Mouse (Mus musculus) telencephalon, adult 2 months (tissue): ENCODE measurements at regions not wholly inside any gene's neighbourhood (a gene's known extent, or its start where the extent isn't known, plus 50 kb on each side); places are given as distances from the start of the nearest gene placed in this dataset.

Experiments used
- DNase-seq: peaks from one replicate; pipeline ENCODE4 v3.0.0-alpha.2; 2011; ENCODE audit warnings: low read depth, low spot score

DNA sequence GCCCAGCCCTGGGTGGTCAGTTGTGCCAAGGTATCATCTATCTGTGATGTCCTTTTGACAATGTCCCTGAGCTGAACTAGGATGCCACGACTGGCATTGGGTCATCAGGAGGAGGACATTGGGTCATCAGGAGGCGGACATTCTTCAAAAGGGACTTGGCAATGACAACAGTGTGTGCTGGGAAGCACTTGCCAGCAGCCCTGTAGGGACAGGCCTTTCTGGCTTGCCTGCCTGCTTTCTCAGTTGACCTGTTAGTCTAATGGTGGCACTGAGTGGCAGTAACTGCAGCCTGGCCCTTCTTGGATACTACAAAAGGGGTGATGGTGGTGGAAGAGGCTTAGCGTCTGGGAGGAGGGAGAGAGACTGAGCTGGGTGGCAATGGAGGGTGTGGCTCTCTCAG lies 137.2 kb upstream of the Prox1 start:
- no peak for DNase-seq

DNA sequence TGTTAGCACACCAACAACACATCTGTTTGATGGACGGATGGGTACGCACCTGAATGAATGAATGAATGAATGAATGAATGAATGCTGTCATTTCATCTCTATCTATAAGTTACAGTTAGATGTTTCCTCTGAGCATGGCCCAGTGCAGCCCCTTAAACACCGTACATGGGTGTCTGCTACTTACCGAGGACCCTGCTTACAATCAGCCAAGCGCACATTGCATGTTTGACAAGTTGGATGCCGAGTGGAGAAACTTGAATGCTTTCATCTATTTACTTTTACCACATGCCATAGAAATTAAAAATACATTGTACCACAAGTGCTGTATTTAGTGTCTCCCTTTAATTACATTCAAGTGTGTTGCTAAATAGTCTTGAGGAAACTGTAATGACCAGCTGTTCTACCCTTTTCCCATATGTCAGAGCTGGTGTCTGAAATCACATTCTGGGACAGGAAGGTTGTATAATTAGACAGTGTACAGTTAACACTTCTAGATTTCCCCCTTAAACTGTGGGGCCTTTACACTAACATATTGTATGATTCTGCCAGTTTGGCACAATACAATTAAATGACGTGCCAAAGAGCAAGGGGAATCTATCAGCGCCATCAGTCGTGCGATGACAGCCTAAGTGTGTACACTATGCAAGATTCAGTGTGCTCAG lies 127.3 kb upstream of the Prox1 start:
- peak; percentile 27 for DNase-seq

DNA sequence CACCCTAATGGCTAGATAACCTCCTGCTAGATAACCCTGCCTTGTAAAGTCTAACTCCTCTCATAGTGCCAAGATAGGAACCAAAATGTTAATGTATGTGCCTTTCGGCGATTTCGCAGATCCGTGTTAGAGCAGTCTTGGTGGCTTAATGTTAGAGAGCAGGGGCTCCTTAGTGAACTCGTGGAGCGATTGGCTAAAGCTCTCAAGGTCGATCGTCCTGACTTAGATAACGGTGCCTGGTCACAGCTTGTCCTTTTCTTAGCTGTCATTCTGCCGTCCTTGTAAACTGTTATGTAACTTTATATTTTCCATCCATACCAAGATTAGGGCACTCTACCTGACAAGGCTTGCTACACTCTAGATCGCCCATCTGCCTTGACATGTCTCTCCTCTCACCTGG lies 119.5 kb upstream of the Prox1 start:
- no peak for DNase-seq

DNA sequence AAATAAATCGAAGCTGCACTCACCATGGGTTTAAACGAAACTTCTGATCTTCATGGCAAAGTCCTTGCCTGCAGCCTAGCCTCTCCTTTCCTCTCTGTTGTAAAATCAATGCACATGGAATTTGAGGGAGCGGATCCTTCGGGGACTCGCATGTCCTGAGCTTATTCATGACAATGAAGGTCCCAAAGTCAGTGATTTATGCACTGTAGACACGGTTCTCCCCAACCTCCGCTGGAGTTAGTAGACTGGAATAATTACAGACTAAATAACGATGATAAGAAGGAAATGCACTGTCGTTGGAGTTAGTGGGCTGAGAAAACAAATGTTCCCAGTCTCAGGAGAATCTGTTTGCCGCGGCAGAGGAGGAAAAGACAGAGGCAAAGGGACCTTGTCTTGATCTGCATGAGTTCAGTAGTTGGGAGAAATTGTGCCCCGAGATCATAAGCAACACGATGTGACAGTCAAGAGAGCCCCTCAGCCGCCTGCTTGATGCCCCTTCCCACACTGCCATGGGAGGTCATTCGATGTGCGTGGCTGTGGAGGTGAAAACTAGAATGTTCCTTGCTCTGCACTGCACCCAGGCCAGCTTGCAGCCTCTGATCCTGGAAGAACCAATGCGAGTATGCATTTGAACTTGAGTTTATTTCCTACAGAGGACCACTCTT lies 116.1 kb upstream of the Prox1 start:
- no peak for DNase-seq

DNA sequence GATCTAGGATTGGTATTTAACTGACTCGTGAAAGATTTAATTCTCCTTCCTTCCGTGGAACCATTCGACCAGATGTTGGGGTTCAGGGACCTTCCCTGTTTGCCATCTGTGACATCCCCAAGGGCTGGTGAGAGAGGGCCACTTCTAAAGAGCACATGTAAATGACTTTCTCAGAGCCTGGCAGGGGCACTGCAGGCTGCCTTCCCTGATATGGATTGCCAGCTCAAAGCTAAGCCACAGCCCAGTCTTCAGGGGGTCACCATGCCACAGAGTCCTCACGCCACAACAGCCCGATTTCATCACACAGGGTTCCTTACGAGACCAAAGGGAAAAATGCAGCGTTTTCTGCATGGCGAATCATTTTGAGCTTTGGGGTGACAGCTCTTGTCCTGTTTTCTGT lies 115.1 kb upstream of the Prox1 start:
- DNase-seq: no peak

DNA sequence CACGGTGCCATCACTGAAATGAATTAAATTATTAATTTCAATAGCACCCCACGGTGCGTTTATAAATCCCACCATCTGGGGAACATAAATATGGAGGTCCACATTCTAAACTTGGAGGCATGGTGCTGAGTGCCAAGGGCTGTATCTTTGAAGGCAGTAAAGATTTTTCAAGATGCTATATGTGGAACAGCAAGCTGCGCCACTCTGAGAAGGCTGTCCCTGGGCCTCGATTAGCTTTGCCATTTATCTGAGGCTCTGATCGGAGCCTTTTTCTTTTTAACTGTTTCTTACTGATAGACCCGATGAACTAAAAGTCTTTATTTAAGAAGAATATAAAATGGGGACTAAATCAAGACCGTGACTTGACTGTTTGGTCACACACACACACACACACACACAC lies 114.5 kb upstream of the Prox1 start:
- no peak for DNase-seq

DNA sequence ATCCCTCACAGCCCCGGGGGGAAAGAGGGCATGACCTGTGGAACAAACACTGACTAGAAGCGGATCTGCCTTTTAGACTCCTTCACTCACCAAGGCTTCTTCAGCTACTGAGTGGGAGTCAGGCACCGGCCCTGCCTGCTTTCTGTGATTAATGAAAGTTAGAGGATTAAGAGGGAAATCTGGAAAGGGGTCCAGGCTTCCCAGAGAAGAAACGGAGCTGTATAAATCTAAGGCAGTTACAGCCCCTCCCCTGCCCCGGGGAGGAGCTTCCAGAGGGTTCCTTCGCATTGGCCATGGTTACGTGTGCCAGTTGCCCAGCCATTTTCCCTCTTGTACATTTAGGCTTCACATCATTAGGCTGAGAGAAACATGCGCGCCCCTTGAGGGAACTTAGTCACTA lies 113.6 kb upstream of the Prox1 start:
- DNase-seq: no peak

DNA sequence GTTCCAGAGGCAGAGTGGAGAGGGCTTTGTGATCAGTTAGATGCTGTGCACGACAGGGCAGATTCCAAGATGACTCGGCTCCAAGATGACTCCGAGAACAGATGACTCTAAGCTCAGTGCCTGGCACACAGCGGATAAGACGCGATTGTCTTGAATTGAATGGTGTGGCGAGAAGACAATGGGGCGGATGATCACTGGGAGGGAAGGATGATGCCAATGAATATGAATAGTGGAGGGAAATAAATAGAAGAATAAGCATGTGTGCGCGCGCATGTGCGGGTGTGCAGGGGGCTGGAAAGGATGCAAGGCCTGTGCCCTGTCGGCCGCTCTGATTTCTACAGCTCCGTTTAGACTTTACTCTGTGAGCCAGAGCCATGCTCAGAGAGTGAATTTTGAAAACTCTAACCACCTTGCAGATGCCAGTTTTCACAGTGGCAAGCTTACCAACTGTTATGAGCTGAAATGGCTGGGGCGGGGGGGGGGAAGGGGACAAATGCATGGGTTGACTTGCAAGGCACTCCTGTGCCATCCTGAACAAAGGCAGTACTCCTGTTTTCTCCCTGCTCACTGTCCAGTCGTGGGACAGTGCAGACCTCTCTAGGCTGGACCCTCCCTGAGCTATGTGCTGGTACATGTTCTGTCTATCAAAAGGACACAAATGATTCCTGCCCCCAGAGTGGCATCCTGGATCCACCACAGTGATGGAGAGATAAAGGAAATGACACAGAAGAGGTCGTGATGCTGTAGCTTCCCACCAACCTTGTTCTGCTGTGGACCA lies 109.8 kb upstream of the Prox1 start:
- DNase-seq: peak; percentile 79

DNA sequence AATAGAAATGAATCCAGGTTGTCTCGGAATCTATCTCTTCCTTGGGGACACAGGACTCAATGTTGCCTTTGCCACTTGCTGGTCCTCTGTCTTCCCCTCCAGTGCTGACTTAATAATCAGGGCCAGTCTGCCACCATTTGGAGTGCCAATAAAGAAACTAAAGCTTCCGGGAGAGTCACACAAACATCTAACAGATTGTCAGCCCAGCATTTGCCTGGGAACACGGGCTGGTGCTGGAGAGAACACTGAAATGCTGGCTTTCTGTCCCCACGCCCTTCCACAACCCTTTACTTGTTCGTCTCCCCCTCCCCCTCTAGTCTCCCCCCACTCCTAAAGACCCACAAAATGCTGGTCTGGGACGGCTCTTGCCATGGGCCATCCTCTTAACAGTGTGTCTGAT lies 104.4 kb upstream of the Prox1 start:
- DNase-seq: no peak

DNA sequence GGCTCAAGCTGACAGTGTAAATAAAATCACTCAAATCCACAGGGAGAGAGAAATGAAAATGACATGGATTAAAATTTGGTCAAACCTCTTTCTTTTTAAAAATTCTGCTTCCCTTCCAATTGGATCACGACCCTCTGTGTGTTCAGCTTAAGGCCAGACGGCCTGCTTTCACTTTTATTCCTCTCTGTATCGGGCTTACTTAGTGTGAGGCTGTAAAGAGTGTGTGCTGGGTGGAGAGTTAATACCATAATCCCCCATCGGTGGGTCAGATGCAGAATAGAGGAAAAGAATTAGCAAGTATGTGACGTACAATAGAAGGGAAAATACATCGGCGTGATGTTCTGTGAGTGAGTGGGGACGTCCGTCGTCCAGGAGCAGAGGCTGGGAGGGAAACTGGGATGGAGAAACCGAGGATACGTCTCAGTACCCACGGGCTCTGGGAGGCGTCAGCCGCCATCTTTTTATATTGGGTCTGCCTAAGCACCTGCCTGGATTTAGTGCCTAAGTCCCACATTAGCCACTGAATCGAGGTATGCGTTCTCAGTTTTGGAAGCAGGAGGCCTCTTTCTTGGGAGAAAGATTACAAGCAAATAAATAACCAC lies 100.4 kb upstream of the Prox1 start:
- DNase-seq: no peak

DNA sequence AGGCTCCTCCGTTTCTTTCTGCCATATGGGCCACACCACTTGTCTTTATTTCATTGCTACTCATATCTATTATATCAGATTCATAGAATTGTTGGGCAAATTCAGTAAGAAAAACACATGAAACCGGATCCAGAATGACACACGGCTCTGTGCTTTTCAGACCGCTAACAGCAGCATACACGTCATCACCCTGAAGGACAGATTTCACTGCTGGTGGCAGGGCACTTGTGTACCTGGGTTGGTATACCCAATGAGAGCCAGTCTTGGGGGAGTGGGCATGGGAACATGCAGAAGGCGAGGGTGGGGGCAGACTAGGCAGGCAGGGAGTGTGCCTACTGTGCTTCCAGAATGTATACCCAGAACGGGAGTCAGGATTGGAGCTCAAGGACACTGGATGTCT lies 98.7 kb upstream of the Prox1 start:
- no peak for DNase-seq

DNA sequence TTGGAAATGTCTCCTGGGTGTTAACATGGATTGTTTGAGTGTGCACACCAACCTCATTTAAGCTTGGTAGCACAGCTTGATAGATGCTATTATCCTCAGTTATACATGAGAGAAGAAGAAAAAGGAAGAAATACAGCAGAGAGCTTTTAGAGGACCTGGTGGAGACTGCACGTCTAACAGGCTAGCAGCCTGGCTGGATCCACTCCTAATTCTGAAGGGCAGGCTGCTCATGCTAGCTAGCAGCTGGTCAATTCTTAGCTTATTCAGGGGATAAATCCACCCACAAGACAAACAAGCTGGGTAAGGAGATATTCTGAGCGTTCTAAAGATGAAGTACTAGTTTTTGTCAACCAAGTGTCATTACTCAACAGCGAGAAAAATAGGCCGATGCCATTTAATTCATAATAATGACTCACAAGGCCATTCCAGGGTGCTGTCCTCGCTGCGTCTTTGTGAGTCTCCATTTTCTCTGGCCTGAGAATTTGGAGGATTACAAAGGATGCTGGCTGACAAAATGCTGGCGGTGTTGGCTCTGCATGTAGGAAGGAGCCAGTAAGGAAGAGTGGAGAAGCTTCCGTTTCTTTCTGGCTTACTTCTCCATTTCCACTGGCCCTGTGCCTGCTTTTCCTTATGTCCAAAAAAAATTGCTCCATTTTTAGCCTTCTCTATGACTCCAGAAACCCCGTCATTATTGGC lies 94.7 kb upstream of the Prox1 start:
- DNase-seq: no peak

DNA sequence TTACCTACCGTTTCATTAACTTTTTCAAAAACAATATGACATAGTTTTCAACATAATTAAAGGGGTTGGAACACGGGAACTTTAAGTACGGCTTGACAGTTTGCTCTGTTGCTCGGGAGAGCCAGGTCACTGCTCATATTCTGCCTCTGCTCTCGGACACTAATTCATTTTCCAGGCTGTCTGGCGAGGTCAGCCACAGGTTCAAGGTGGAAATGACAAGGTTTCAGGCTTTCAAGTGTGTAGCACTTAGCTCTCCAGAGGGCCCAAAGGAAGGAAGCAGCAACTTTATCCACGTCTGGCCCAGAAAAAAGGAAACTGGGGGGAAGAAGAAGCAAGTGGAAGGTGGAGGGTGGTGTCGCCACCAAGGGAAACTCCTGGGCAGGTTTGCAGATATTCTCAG lies 94.0 kb upstream of the Prox1 start:
- DNase-seq: no peak

DNA sequence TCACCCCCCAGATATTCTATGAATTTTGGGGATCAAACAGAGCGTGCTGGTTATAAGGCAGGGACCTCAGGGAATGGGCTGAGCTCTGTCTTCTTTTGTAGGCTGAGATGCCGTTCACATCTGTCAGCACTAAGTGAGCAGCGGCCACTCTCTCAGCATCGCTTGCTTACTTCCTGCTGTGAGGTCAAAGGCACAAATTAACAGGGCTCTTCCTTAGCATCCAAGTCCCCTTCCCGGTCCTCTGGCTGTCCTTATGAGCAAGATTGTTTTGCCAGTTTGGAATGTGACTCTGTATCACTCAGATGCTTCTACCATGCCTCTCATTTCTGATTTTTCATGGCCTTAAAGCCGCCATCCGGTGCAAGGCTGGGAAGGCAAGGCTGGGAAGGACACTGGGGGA lies 93.1 kb upstream of the Prox1 start:
- DNase-seq: no peak

DNA sequence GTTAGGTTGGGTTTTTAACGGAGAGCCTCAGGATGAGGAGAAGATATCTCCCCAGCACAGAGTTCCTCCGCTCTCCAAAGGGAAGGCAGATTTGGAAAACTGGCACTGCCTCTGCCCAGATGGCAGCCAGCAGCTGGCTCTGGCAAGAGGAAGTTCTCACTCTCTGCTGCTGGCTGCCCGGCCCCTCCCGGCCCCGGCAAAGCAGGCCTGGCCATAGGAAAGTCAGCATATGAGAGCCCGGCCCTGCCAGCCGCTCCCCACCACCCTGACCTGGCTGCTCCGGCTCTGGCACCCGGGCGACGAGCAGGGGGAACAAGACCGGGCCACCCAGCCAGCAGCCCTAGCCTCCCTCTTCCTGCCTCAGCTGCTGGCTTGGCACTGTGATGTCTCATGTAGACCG lies 89.1 kb upstream of the Prox1 start:
- DNase-seq: peak; percentile 10

DNA sequence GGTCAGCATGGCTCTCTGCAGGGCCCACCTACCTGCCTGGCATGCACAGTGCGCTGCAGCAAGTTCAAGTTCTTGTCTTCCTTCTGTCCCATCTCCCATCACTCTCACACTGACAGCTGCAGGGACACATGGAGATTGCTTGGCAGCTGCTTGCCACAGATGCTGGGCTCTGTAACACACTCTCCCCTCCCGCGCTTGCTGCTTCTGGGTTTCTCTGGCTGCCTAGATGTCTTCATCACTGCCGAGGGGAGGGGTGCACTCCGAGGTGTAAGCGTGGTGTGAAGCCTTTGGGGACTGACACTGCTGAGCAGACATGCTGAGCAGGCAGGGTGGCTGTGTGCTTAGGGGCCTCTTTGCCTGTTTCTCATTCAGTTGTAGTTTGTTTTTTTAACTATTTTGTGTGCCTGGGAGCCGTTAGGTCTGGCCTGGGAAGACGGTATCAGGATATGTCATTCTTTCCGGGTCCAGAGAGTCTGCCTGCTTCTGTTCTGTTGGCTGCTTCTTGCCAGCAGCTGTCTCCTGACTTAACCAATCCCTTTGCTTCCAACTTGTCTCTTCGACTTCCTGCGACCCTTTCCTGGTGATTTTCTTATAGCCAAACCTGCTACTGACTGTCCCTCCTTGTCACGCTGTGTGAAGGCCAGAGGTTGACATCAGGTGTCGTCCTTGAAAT lies 80.2 kb upstream of the Prox1 start:
- peak; percentile 26 for DNase-seq

DNA sequence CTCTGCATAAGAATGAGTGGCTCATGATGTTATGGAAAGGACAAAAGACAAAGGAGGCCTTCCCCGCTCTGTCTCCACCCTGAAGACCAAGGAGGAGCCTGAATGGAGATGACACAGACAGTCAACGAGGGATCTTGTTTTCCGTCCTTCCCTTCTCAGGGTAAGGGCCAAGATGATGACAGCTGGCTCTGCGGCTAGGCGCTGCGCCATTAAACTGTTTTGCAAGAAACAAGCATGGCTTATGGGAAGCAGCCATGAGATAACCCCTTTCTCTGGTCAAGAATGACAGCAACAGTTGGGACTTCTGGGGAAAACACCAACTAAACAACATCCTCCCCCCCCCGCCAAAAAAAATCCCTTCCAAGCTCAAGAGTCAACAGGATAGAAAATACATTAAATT lies 72.0 kb upstream of the Prox1 start:
- peak; percentile 9 for DNase-seq

DNA sequence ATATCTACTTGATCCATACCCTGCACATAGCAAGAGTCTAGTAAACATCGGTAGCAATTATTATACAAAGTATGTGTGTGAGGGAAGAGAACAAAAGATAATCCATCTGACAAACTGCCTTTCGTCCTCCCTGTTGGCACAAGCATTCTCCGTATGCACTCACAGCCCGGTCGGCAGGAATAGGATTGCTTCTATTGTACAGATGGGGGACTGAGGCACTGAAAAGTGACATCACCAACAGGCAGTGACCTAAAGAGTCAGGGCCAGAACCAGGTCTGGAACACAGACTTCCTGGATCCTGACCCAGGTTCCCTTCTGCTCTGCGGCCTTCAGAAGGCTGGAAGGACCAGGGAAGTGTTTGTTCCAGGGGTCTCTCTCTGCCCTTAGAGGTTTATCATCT lies 69.3 kb upstream of the Prox1 start:
- DNase-seq: no peak

DNA sequence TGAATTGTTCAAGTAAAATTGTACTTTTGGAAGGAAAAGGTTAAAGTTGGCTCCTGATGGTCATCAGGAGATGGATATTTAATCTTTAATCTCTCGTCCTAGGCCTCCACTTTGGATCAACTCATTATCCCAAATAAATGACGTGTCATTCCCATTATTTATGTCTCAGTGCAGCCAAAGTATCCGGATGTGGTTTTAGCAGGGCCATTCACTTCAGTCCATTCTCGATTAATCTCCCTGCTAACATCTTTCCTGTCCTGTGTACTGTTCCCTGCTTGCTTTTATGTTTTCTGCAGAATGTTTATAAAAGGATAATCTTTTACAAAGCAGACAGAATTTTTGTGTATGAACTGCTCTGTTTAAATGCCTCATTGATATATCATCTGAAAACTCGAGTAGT lies 60.4 kb upstream of the Prox1 start:
- DNase-seq: no peak

DNA sequence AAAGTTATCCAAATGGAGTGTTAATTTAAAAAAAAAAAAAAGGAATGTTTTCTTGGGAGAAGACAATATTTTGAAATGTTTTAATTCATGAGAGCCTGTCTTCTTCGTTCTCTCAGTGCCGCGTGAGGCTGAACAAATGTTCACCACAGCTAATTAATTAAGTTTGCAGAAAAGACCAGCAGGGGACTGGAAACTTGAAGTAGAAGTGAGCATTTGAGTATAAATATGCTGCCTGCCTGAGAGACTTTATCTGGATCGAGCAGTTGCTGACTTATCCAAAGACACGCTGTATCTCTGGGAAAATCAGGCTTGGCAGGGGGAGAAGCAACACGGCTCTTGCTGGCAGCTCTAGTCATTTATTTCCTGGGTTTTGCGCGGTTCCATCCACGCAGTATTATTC lies 49.9 kb upstream of the Prox1 start:
- peak; percentile 8 for DNase-seq
